Mouse (Mus musculus) right cerebral cortex, postnatal 10 days (tissue): ENCODE results near the gene Syde2.

Source experiments
- DNase-seq, 2 experiments: peaks; one replicate each; pipeline ENCODE4 v3.0.0; 2021; ENCODE audit warnings: low spot score in 2 of 2

Gene Syde2

DNA sequence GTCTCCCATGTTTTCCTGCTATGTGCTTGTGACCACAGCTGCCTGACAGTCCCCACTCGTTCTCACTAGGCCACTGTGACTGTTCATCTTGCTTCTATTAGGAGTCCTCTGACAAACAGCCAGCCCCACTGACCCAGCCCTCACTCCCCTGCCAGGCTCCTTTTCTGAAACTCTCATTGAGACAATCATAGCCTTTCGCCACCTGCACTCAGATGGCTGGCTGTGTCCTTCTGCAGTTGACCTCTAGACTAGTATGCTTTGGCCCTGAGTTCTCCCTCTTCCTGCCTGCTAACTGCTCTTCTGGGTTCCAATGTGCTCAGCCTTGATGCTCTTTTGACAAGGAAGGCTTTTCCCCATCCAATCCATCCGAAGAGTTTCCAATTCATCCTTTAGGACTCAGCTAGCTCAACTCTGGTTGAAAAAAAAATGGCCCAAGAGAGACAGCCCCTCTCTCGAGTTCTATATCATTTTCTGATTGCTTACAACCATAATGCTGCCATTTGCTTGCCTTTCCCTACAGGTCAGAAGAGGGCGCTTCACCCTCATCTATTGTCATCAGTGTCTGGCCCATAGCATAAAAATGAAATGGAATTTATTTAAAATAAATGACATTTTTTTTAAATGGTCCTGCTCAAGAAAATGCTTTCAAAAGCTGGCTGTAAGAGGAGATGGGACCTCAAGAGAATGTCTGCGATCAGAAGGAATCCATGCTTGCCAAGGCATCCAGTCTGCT lies 65.6 kb downstream of the Syde2 start:
- DNase-seq, result peak in 1 of 2 experiments; percentile 19

DNA sequence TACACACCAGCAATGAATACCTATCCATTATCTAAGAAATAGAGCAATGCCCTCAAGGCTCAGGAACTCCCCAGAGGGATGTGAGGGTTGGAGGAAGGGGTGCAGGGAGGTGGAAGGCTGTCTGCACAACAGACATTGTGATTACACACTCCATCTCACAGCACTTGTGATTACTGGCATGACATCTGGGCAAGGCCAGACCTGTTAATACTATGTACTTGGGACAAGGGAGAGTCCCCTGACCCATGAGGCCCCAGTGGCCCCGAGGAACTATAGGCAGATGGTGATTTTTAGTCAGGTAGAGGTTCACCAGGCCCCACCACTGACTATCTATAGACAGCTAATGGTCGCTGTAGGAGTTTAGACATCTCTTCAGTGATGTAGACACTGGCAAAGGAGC lies 66.2 kb downstream of the Syde2 start:
- no peak for DNase-seq

- peak in 1 of 2 experiments; percentile 12 for DNase-seq
These were observed 69.5 kb downstream of the Syde2 start for GRCm38 (mm10) chr3:146057131-146057530.

DNA sequence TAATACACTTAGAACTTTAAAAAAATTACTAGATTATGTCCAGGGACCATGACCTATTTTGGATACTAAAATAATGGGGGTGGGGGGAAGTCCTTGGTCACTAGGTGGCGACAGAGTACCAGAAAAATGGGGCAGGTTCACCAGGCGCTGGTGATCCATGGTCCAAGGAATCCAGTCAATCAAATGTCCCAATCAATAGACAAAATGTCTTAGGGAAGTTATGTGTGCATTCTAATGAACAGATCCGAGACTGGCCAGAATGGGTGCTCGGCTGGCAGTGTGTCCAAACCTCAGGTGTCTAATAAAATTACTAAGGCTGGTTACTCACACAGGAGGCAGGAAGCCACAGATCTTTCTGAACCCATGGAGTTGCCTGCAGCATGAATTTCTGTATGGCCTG lies 70.6 kb downstream of the Syde2 start:
- peak; percentile 16 to 39 for DNase-seq

DNA sequence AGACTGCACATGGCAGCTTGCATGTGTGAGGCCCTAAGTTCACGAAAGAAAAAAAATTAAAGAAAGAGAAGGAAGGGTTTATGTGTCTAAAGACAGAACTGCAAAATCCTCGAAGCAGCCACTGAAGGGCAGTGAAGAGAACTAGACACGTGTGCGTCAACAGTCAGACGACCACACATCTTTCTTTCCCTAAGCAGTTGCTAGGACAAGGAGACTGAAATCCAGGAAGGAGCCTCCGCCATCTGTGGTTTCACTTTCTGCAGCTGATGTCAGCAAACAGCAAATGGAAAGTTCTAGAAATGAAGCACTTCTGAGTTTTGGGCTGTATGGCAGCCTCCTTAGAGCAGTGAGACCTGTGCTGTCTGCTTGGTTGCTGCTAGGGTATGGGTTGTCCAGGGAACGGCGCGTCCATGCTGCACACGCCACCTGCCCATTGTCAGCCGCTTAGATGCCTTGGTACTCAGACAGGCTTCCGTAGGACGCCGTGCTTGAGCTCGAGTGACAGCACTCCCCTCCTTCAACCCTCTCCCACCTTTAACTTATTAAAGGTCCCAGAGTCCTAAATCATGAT lies 71.8 kb downstream of the Syde2 start:
- DNase-seq, result peak; percentile 41 to 47

DNA sequence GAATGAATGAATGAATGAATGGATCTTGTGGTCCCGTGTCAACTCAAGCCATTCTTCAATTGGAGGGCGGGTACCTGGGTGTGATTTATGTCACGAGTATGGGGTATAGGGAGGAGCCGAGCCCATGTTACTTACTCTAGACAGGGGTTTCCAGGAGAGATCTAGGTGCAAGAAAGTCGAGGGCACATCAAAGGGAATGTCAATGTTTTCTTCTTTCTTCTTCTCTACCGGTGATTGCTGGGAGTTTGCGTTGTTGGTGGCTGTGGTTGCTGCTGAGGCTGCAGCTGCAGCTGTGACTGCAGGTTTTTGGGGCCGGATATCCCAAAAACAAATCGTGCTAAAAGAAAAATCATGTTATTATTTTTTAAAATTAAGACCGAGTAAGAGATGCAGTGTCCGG lies 75.5 kb downstream of the Syde2 start:
- no peak for DNase-seq

DNA sequence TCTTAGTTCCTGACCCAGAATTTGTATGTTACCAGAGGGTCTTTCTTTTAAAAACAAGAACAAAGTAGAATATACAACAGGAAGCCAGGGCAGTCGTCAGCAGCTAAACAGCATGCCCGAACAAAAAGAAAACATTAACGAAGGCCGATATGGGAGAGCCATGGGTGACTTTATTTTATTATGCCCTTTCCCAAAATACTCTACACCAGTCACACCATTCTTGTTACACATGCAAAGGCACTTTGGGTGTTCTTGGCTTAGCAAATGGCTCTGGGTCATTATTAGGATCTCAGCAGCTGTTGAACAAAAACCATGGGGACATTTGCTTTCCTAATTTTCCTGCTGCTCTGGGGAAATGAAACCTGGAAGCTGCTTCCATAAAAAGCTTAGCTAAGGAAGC lies 81.6 kb downstream of the Syde2 start:
- no peak for DNase-seq
